Mouse (Mus musculus) midbrain, embryonic 14.5 days (tissue): ENCODE data around the gene Pard3b. TPM values are rescaled to one million over a fixed set of nuclear protein-coding genes. Genes with fewer than 3 reads are reported as not detected.
"Not testable (repeated sequence)": the region's sequence is repeated elsewhere in the genome, so short reads cannot be mapped to it uniquely, and the experiment has no call there.

Experiments
- ATAC-seq: fragments of 200-750 bp; cut with Nextera tagmentation; 2 replicates; pipeline ENCODE4 v1.8.0; 2017; ENCODE audit warnings: moderate number of reproducible peaks, moderate library complexity; ENCODE audit not compliant: low FRiP score, low TSS enrichment
- DNase-seq: peaks from one replicate; pipeline ENCODE4 v3.0.0-alpha.2; 2015
- H3K27ac ChIP-seq: fragments of 300-500 bp; sonication (generic); replicated peaks from 2 replicates; pipeline ENCODE4 v1.5.1; 2014; ENCODE audit warnings: mild to moderate bottlenecking, low read depth, low read length, moderate library complexity
- H3K27me3 ChIP-seq: fragments of 300-500 bp; sonication (generic); 2 replicates; pipeline ENCODE4 v1.6.1; 2014; ENCODE audit warnings: low read length, control low read depth, mixed read lengths; ENCODE audit not compliant: control insufficient read depth, insufficient read depth
- H3K36me3 ChIP-seq: fragments of 300-500 bp; sonication (generic); 2 replicates; pipeline ENCODE4 v1.6.1; 2014; ENCODE audit warnings: low read length, control low read depth; ENCODE audit not compliant: control insufficient read depth, insufficient read depth
- H3K4me1 ChIP-seq: fragments of 300-500 bp; sonication (generic); 2 replicates; pipeline ENCODE4 v1.6.1; 2014; ENCODE audit warnings: mild to moderate bottlenecking, antibody characterized with exemption, low read length, control low read depth; ENCODE audit not compliant: control insufficient read depth, insufficient read depth
- H3K4me2 ChIP-seq: fragments of 300-500 bp; sonication (generic); 2 replicates; pipeline ENCODE4 v1.6.1; 2014; ENCODE audit warnings: mild to moderate bottlenecking, low read length, moderate library complexity
- H3K4me3 ChIP-seq: fragments of 300-500 bp; sonication (generic); replicated peaks from 2 replicates; pipeline ENCODE4 v1.5.1; 2014; ENCODE audit warnings: low read depth, low read length
- H3K9ac ChIP-seq: fragments of 300-500 bp; sonication (generic); replicated peaks from 2 replicates; pipeline ENCODE4 v1.6.1; 2014; ENCODE audit warnings: mild to moderate bottlenecking, low read length, moderate library complexity
- H3K9me3 ChIP-seq: fragments of 300-500 bp; sonication (generic); 2 replicates; pipeline ENCODE4 v1.6.1; 2016; ENCODE audit warnings: low read length, control low read depth, mixed read lengths; ENCODE audit not compliant: control insufficient read depth
- WGBS: fragments of 180-500 bp; shearing (Covaris S2); extraction: QIAGEN DNeasy Blood & Tissue Kit; methylation state at CpG from one replicate; pipeline ENCODE4 v1.1.7; 2014; 5-methylcytosine and 5-hydroxymethylcytosine counted together
- polyA plus RNA-seq: library from polyadenylated mRNA; unstranded; fragments of >200 nt; fragmentation: Nextera tagmentation; extraction: Ambion mirVana; gene quantifications from 2 replicates; pipeline ENCODE4 v1.2.1, GENCODE M21; 2014

The Pard3b gene
- polyA plus RNA-seq, 1 experiment from 2014 or later, result 7.8 TPM

DNA sequence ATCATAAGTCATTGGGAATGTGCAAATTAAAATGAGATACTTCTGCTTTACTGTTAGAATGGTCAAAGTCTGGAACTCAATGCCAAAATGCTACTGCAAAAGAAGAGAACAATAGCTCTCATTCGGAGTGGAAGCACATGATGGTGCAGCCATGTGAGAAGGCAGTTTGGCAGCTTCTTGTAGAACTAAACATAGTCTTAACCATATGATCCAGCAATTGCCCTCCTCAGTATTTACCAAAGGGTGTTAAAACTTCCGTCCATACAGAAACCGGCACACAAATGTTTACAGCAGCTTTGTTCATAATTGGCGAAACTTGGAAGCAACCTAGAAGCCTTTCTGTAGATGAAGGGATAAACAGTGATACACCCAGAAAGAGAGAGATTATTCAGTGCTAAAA, 943.9 kb downstream of the Pard3b start:
- no peaks in the 10 kb centered on the region for H3K27me3 ChIP-seq
- no peaks in the 10 kb centered on the region for H3K4me1 ChIP-seq
- no peak overlapping the region for H3K9ac ChIP-seq
- ATAC-seq, result no peak
- no peak overlapping the region for H3K27ac ChIP-seq
- no peak overlapping the region for H3K4me2 ChIP-seq
- H3K9me3 ChIP-seq, result no peaks in the 10 kb centered on the region
- H3K4me3 ChIP-seq, result no peak overlapping the region
- WGBS, result 85% methylated on average over 4 of the region's 4 CpGs
- DNase-seq, result no peak
- no peaks in the 10 kb centered on the region for H3K36me3 ChIP-seq

DNA sequence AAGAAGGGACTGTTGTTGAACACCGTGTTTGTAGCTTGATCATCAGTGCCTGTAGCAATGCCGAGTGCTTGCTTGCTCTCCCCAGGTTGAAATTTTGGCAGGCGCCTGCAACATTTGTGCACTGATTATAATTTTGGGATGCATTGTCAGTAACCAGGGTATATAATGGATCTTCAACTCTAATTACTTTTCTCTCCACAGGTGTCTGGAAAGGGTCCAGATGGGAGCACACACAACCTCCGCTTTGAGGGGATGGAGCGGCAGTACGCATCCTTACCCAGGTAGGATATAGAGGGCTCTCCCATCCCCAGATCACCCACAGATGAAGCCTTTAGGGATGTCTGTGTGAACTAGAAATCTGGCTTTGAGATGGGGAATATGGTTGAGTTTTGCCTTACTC, 948.9 kb downstream of the Pard3b start:
- WGBS, result 93% methylated on average over 6 of the region's 6 CpGs
- DNase-seq (no peak), ATAC-seq (no peak)
- no peak overlapping the region for H3K27ac ChIP-seq
- no peak overlapping the region for H3K4me3 ChIP-seq
- H3K36me3 ChIP-seq, result no peaks in the 10 kb centered on the region
- H3K4me1 ChIP-seq, result no peaks in the 10 kb centered on the region
- H3K4me2 ChIP-seq, result no peak overlapping the region
- H3K9me3 ChIP-seq, result no peaks in the 10 kb centered on the region
- no peaks in the 10 kb centered on the region for H3K27me3 ChIP-seq
- H3K9ac ChIP-seq, result no peak overlapping the region

DNA sequence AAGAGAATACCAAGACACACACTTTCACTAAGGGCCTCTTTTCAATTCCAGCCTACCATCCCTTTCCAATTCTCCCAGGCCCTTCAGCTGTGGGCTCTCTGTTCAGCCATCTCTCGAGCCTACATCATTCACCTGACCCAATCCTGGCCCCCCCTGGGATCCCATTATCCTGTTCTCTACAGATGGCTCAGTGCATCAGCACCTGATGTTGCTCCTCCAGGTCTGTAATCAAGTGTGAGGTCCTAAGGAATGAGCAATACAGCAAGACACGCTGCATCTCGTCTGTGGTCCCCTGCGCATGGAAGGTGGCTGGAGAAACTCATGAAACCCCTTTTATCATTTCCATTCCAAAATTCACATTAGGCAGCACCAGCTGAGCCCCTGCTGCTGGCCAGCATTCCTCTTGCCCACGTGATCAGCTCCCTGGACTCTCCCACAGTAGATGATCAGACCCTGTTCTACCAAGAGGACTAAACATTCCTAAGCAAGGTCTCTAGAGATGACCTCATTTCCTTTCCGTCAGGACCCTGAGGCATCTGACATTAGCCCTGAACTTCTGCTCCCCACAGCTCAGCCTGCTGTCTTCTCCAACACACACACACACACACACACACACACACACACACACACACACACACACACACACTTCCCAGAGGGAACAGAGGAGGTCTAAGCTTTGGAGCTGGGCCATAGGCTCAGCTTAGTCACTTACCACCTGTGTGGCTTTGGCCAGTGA, 952.8 kb downstream of the Pard3b start:
- Histone ChIP-seq H3K9me3 (no peaks in the 10 kb centered on the region), H3K9ac (no peak overlapping the region), H3K4me1 (no peaks in the 10 kb centered on the region), H3K36me3 (no peaks in the 10 kb centered on the region), H3K27ac (no peak overlapping the region), H3K4me2 (no peak overlapping the region), H3K27me3 (no peaks in the 10 kb centered on the region), H3K4me3 (no peak overlapping the region)
- DNase-seq (peak; percentile 33), ATAC-seq (peak; percentile 53; the same call in 1 of the 2 replicates)
- WGBS, result 38% methylated on average over 6 of the region's 6 CpGs

DNA sequence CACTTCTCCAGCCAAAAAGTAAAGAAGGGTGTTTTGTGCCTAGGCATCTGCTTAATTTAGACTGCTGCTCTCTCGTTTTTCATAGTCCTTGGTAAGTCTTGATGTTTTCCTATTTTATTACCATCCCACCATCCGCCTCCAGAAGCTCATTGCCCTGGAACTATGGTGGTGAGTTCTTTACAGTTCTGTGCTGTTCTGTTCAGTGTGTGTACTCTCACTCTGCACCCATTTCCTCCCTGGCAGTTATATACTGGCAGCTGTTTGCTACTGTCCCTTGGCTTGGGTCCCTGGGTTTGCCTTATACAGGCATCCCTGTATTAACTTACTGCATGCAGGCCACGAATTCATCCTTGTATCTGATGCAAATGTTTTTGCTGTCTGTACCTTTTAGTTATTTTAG, 956.8 kb downstream of the Pard3b start:
- Histone ChIP-seq H3K4me3 (no peak overlapping the region), H3K36me3 (no peaks in the 10 kb centered on the region), H3K4me2 (no peak overlapping the region), H3K27ac (no peak overlapping the region), H3K4me1 (no peaks in the 10 kb centered on the region), H3K27me3 (no peaks in the 10 kb centered on the region), H3K9ac (no peak overlapping the region), H3K9me3 (no peaks in the 10 kb centered on the region)
- no peak for ATAC-seq
- DNase-seq, result no peak
- 80% methylated on average over 3 of the region's 3 CpGs for WGBS

DNA sequence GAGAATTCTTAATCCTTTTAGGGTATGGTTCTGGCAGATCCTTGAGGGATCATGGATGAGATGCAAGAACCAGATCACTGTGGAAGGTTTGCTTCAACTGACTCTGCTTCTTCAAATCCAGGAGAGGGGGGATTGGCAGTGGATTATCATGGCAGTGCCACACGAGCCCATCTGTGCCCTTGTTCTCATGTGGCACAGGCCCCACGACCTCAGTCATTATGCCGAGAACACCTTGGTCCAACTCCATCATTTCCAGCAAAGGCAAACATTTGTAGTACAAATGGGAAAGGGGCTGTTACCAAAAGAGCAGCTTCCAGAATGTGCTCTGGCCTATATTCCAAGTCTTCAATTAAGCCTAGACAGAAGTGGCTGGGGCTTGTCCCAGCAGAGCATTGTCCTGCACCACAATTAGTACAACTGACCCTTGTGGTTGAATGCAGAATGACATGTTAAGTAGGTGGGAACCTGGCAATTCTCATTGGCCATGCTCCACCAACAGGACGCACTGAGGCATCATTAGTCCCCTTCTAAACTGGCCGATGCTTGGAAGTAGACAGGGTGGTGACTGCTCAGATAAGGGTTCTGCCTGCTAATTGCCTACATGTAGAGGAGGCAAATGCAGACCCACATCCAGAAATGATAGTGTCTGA, 959.3 kb downstream of the Pard3b start:
- Histone ChIP-seq H3K27ac (no peak overlapping the region), H3K36me3 (no peaks in the 10 kb centered on the region), H3K4me1 (no peaks in the 10 kb centered on the region), H3K4me2 (no peak overlapping the region), H3K9ac (no peak overlapping the region), H3K4me3 (no peak overlapping the region), H3K27me3 (no peaks in the 10 kb centered on the region), H3K9me3 (no peaks in the 10 kb centered on the region)
- ATAC-seq, result no peak
- WGBS, result 92% methylated on average over 5 of the region's 5 CpGs
- DNase-seq, result no peak

DNA sequence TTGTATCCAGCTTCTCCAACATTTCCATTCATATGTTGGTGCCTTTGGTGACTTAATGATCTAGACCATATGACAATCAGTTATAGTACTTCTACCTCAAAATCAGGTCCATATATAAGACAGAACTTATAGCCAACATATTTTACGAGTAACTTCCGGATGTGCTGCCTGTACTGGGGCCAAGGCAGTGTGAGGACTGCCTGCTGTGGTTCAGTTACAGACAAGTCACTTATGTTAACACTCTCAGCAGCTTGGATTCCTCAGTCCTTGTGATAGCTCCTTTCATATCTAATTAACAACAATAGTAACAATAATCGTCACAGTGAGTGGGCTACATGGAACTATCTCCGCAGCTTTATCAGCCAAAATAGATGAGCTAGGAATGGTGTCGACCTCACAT, 959.9 kb downstream of the Pard3b start:
- Histone ChIP-seq H3K27me3 (no peaks in the 10 kb centered on the region), H3K4me2 (no peak overlapping the region), H3K36me3 (no peaks in the 10 kb centered on the region), H3K4me3 (no peak overlapping the region), H3K4me1 (no peaks in the 10 kb centered on the region), H3K27ac (no peak overlapping the region), H3K9me3 (no peaks in the 10 kb centered on the region), H3K9ac (no peak overlapping the region)
- WGBS, result 91% methylated on average over 5 of the region's 5 CpGs
- ATAC-seq, result no peak
- no peak for DNase-seq

DNA sequence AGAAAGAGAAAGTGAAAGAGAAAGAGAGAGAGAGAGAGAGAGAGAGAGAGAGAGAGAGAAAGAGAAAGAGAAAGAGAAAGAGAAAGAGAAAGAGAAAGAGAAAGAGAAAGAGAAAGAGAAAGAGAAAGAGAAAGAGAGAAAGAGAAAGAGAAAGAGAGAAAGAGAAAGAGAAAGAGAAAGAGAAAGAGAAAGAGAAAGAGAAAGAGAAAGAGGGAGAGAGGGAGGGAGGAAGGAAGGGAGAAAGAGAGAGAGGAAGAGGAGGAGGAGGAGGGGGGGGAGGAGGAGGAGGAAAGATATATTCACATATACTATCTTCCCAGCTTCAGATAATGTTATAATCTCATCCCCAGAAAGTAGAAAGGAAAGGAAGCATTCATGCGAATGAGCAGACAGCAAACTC, 966.0 kb downstream of the Pard3b start:
- H3K9ac ChIP-seq, H3K4me3 ChIP-seq, ATAC-seq, H3K27me3 ChIP-seq, H3K36me3 ChIP-seq, H3K4me1 ChIP-seq, H3K4me2 ChIP-seq, H3K27ac ChIP-seq, H3K9me3 ChIP-seq, DNase-seq: not testable (repeated sequence)
- WGBS, result 91% methylated on average over 1 of the region's 1 CpGs

DNA sequence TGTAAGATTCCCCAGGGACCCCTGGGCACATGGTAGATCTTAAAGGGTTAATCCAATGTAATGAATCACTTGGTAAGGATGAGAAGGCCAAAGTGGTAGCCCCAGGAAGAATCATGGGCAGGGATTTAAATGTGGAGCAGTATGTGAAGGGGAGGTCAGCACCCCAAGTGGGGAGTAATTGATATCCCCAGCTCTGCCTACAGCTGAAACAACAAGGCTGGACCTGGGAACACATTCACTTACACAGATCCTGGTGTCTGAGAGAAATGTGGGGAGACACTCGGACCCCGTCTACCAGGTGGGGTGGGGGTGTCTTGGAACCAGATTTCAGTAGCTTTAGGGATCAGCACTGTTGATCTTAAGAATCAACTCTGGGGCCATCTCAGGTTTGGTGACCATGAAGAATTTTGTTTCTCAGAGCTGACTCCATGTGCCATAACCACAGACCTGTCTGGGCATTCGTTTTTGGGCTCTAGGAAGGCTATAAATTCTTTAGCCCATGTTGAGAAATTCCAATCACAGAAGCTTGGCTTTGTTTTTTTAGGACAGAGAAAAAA, 979.6 kb downstream of the Pard3b start:
- Histone ChIP-seq H3K9ac (no peak overlapping the region), H3K27ac (no peak overlapping the region), H3K27me3 (no peaks in the 10 kb centered on the region), H3K9me3 (no peaks in the 10 kb centered on the region), H3K4me2 (no peak overlapping the region), H3K4me1 (no peaks in the 10 kb centered on the region), H3K4me3 (no peak overlapping the region), H3K36me3 (no peaks in the 10 kb centered on the region)
- no peak for DNase-seq
- 86% methylated on average over 3 of the region's 3 CpGs for WGBS
- no peak for ATAC-seq

DNA sequence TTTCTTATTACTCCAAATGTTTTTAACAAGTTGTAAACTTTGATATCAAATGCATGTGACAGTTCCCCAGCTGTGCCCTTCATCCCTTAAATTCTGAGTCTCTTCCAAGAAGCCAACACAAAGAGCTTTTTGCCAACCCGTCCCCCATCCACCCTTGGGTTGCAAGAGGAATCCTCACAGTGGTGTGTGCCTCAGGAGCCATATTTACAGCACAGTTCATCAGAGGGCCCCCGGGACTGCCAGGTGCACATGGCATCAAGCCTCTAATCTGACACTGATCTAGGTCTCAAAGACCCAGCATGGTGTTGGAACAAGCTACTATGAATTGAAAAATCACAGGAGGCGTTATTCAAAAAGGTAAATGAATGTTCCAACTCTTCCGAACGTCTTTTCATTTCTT, 980.8 kb downstream of the Pard3b start:
- ATAC-seq (no peak), DNase-seq (no peak)
- no peaks in the 10 kb centered on the region for H3K9me3 ChIP-seq
- no peaks in the 10 kb centered on the region for H3K4me1 ChIP-seq
- H3K4me3 ChIP-seq, result no peak overlapping the region
- no peaks in the 10 kb centered on the region for H3K27me3 ChIP-seq
- no peak overlapping the region for H3K4me2 ChIP-seq
- H3K27ac ChIP-seq, result no peak overlapping the region
- no peaks in the 10 kb centered on the region for H3K36me3 ChIP-seq
- no peak overlapping the region for H3K9ac ChIP-seq
- WGBS, result 90% methylated on average over 5 of the region's 5 CpGs
